Mouse (Mus musculus): Measurements from ENCODE around the gene Ube2m.
"Not testable (repeated sequence)": the region's sequence is repeated elsewhere in the genome, so short reads cannot be mapped to it uniquely, and the experiment has no call there.

Ube2m gene

GRCm38 (mm10) chr7:13037901-13038555, at the start of gene Ube2m:
Ube2m (minus strand) TSS chr7:13038275.
- DNase-seq (ENCODE audit: low spot score in 2 of 2), result peak; percentile 99 to 100

- no peak for DNase-seq (ENCODE audit: low spot score in 2 of 2)
Observed at GRCm38 (mm10) chr7:13072293-13072692, 34.2 kb upstream of the Ube2m start.

- not testable (repeated sequence) for DNase-seq (ENCODE audit: low spot score in 2 of 2)
Observed at GRCm38 (mm10) chr7:13063399-13063798, 25.3 kb upstream of the Ube2m start.

GRCm38 (mm10) chr7:13059536-13059935, 21.5 kb upstream of the Ube2m start:
- no peak for DNase-seq (ENCODE audit: low spot score in 2 of 2)

- no peak for DNase-seq (ENCODE audit: low spot score in 2 of 2)
Observed at GRCm38 (mm10) chr7:13056913-13057700, 19.0 kb upstream of the Ube2m start.

- peak; percentile 93 to 94 for DNase-seq (ENCODE audit: low spot score in 2 of 2)
Observed at GRCm38 (mm10) chr7:13054287-13055010, 16.4 kb upstream of the Ube2m start, which contains the start of gene Mzf1. Mzf1 (minus strand) TSS chr7:13054764.

GRCm38 (mm10) chr7:13053961-13054286, 15.8 kb upstream of the Ube2m start:
- no peak for DNase-seq (ENCODE audit: low spot score in 2 of 2)

GRCm38 (mm10) chr7:13053501-13053900, 15.4 kb upstream of the Ube2m start:
- no peak for DNase-seq (ENCODE audit: low spot score in 2 of 2)

GRCm38 (mm10) chr7:13053001-13053400, 14.9 kb upstream of the Ube2m start:
- no peak for DNase-seq (ENCODE audit: low spot score in 2 of 2)

GRCm38 (mm10) chr7:13046084-13046483, 8.0 kb upstream of the Ube2m start:
- DNase-seq (ENCODE audit: low spot score in 2 of 2), result peak in 1 of 2 experiments; percentile 63

- DNase-seq (ENCODE audit: low spot score in 2 of 2), result no peak
Observed at GRCm38 (mm10) chr7:13044254-13044625, 6.2 kb upstream of the Ube2m start.

- no peak for DNase-seq (ENCODE audit: low spot score in 2 of 2)
Observed at GRCm38 (mm10) chr7:13043445-13044253, 5.6 kb upstream of the Ube2m start.

- DNase-seq (ENCODE audit: low spot score in 2 of 2), result no peak
Observed at GRCm38 (mm10) chr7:13043120-13043444, 5.0 kb upstream of the Ube2m start.

GRCm38 (mm10) chr7:13042511-13042910, 4.4 kb upstream of the Ube2m start:
- DNase-seq (ENCODE audit: low spot score in 2 of 2), result no peak

GRCm38 (mm10) chr7:13041256-13041655, 3.2 kb upstream of the Ube2m start:
- no peak for DNase-seq (ENCODE audit: low spot score in 2 of 2)

- DNase-seq (ENCODE audit: low spot score in 2 of 2), result no peak
Observed at GRCm38 (mm10) chr7:13039181-13039580, 1.1 kb upstream of the Ube2m start.

- no peak for DNase-seq (ENCODE audit: low spot score in 2 of 2)
Observed at GRCm38 (mm10) chr7:13038621-13039169, 620 bp upstream of the Ube2m start.

GRCm38 (mm10) chr7:13037366-13037765, 709 bp downstream of the Ube2m start:
- DNase-seq (ENCODE audit: low spot score in 2 of 2), result peak in 1 of 2 experiments; percentile 71

- DNase-seq (ENCODE audit: low spot score in 2 of 2), result no peak
Observed at GRCm38 (mm10) chr7:13036806-13037205, 1.3 kb downstream of the Ube2m start.

- peak in 1 of 2 experiments; percentile 43 for DNase-seq (ENCODE audit: low spot score in 2 of 2)
Observed at GRCm38 (mm10) chr7:13035211-13035855, 2.7 kb downstream of the Ube2m start.
